Mouse (Mus musculus): ENCODE measurements around the gene Gm42906. TPM values are rescaled to one million over a fixed set of nuclear protein-coding genes. Genes with fewer than 3 reads are reported as not detected.

Gm42906 gene
- polyA plus RNA-seq, 1 experiment: not detected

DNA sequence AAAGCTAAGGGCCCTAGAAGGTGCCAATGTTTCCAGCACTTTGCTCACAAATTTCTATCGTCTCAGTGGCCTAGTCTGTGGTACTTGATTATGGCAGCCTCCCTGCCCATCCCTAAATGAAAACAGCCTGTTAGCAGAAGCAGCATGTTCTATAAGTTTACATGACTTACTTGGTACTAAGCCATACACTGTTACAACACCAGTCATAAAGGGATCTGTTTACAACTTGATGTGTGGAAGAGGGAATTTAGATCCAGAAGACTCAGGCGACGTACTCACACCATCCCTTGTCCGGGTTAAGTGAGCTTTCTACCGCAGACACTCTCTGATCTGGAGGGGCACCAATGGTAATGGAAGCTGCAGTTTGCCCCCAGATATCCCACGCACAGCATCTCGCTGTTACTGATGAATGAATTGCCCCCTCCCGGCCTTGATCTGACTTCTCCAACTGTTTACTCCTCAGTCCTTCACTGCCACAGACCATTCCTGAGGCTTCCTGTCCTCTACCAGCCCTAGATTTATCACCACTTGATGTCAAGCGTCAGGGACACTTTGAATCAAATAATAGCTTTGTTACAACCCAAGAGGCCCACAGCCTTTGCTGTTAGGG, 247.7 kb downstream of the Gm42906 start:
- H3K27me3 ChIP-seq (ENCODE audit: control insufficient read depth, insufficient read depth, low read length): no peaks in the 10 kb centered on the region
- H3K4me3 ChIP-seq (ENCODE audit: low read depth, low read length): no peak overlapping the region
- H3K36me3 ChIP-seq (ENCODE audit: control insufficient read depth, insufficient read depth, low read length): no peaks in the 10 kb centered on the region
- WGBS: 87% methylated on average over 9 of the region's 9 CpGs
- TF ChIP-seq CTCF (IDR thresholded peaks at IDR 0.05; ENCODE audit: extremely low read depth, insufficient read length, insufficient replicate concordance, low read depth, low read length): no peak
- no peak for TF ChIP-seq POLR2A (IDR thresholded peaks at IDR 0.05; ENCODE audit: low read depth, low read length)
- peaks cover 12% of the 10 kb centered on the region for H3K4me1 ChIP-seq (ENCODE audit: control insufficient read depth, insufficient read depth, insufficient read length, low read length)
- H3K27ac ChIP-seq (ENCODE audit: insufficient read depth, low read depth, low read length): no peak overlapping the region

- WGBS: 92% methylated on average over 3 of the region's 3 CpGs
Measured at GRCm38 (mm10) chr5:151177171-151177570, 250.8 kb downstream of the Gm42906 start.

GRCm38 (mm10) chr5:151175897-151176313, 252.1 kb downstream of the Gm42906 start:
- H3K27ac ChIP-seq (ENCODE audit: insufficient read depth, low read depth, low read length): peak overlapping the region; percentile 87
- TF ChIP-seq POLR2A (IDR thresholded peaks at IDR 0.05; ENCODE audit: low read depth, low read length) (no peak), CTCF (IDR thresholded peaks at IDR 0.05; ENCODE audit: extremely low read depth, insufficient read length, insufficient replicate concordance, low read depth, low read length) (no peak)
- no peaks in the 10 kb centered on the region for H3K36me3 ChIP-seq (ENCODE audit: control insufficient read depth, insufficient read depth, low read length)
- H3K4me1 ChIP-seq (ENCODE audit: control insufficient read depth, insufficient read depth, insufficient read length, low read length): peaks cover 11% of the 10 kb centered on the region
- no peaks in the 10 kb centered on the region for H3K27me3 ChIP-seq (ENCODE audit: control insufficient read depth, insufficient read depth, low read length)
- no peak overlapping the region for H3K4me3 ChIP-seq (ENCODE audit: low read depth, low read length)
- WGBS: 30% methylated on average over 4 of the region's 4 CpGs

More at GRCm38 (mm10) chr5:151177171-151177570, 250.8 kb downstream of the Gm42906 start:
- Histone ChIP-seq H3K27ac (ENCODE audit: insufficient read depth, low read depth, low read length) (no peak overlapping the region), H3K27me3 (ENCODE audit: control insufficient read depth, insufficient read depth, low read length) (no peaks in the 10 kb centered on the region), H3K4me1 (ENCODE audit: control insufficient read depth, insufficient read depth, insufficient read length, low read length) (peaks cover 13% of the 10 kb centered on the region), H3K4me3 (ENCODE audit: low read depth, low read length) (no peak overlapping the region), H3K36me3 (ENCODE audit: control insufficient read depth, insufficient read depth, low read length) (no peaks in the 10 kb centered on the region)
- no peak for TF ChIP-seq POLR2A (IDR thresholded peaks at IDR 0.05; ENCODE audit: low read depth, low read length)
- no peak for TF ChIP-seq CTCF (IDR thresholded peaks at IDR 0.05; ENCODE audit: extremely low read depth, insufficient read length, insufficient replicate concordance, low read depth, low read length)

DNA sequence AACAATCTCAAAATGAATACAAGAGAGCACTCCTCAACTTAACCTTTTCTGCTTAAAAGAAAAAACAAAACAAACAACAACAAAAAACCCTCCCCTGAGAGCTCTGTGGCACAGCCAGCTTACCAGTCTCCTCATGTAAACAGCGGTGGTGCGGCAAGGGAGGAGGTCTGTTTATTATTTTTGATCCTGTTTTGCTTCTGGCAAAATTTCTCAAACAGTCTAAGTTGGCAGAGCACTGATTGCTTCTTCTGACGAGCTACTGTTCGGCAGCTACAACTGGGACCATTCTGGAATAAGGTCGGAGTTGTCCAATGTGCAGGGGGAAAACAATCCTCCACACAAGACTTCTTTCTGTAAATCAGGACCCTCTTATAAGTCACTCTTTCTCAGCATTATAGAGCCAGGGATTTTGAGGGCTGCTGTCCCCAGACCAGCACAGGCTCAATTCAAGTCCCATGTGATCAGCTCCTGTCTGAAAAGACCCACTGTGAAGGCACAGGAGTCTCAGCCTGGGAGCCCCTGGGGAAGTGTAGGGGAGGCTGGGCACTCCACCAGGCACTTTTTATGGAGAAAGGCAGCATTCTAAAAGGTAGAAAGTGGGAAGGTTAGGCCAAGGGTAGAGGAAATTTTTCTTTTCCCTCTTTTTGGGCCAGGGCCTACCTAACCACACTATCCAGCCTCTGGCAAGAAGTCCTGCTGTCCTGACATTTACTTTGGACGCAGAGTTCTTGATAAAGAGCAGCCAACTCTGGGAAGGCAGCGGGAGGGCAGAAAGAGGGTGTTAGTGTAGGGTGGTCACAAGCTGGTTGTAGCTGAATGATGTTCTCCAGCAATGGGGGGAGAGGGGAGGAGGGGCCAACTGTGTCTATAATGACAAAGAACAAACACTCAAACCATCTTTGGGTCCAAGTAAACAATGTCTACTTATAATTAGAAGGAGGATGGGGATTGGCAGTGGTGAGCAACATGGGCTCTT, 253.2 kb downstream of the Gm42906 start:
- no peak overlapping the region for H3K4me3 ChIP-seq (ENCODE audit: low read depth, low read length)
- H3K36me3 ChIP-seq (ENCODE audit: control insufficient read depth, insufficient read depth, low read length): no peaks in the 10 kb centered on the region
- H3K27ac ChIP-seq (ENCODE audit: insufficient read depth, low read depth, low read length): peak overlapping the region; percentile 87; the same call in 1 of the 2 replicates
- peaks cover 11% of the 10 kb centered on the region for H3K4me1 ChIP-seq (ENCODE audit: control insufficient read depth, insufficient read depth, insufficient read length, low read length)
- 57% methylated on average over 7 of the region's 7 CpGs for WGBS
- no peak for TF ChIP-seq POLR2A (IDR thresholded peaks at IDR 0.05; ENCODE audit: low read depth, low read length)
- no peak for TF ChIP-seq CTCF (IDR thresholded peaks at IDR 0.05; ENCODE audit: extremely low read depth, insufficient read length, insufficient replicate concordance, low read depth, low read length)
- no peaks in the 10 kb centered on the region for H3K27me3 ChIP-seq (ENCODE audit: control insufficient read depth, insufficient read depth, low read length)

GRCm38 (mm10) chr5:151173774-151174173, 254.2 kb downstream of the Gm42906 start:
- TF ChIP-seq CTCF (IDR thresholded peaks at IDR 0.05; ENCODE audit: extremely low read depth, insufficient read length, insufficient replicate concordance, low read depth, low read length) (no peak), POLR2A (IDR thresholded peaks at IDR 0.05; ENCODE audit: low read depth, low read length) (no peak)
- peaks cover 11% of the 10 kb centered on the region for H3K4me1 ChIP-seq (ENCODE audit: control insufficient read depth, insufficient read depth, insufficient read length, low read length)
- H3K4me3 ChIP-seq (ENCODE audit: low read depth, low read length): no peak overlapping the region
- no peaks in the 10 kb centered on the region for H3K36me3 ChIP-seq (ENCODE audit: control insufficient read depth, insufficient read depth, low read length)
- H3K27me3 ChIP-seq (ENCODE audit: control insufficient read depth, insufficient read depth, low read length): no peaks in the 10 kb centered on the region
- no peak overlapping the region for H3K27ac ChIP-seq (ENCODE audit: insufficient read depth, low read depth, low read length)
- WGBS: 91% methylated on average over 1 of the region's 1 CpGs

GRCm38 (mm10) chr5:151170168-151170750, 257.7 kb downstream of the Gm42906 start:
- Histone ChIP-seq H3K27me3 (ENCODE audit: control insufficient read depth, insufficient read depth, low read length) (no peaks in the 10 kb centered on the region), H3K4me3 (ENCODE audit: low read depth, low read length) (no peak overlapping the region), H3K36me3 (ENCODE audit: control insufficient read depth, insufficient read depth, low read length) (no peaks in the 10 kb centered on the region), H3K27ac (ENCODE audit: insufficient read depth, low read depth, low read length) (peak overlapping the region; percentile 49; the same call in 1 of the 2 replicates), H3K4me1 (ENCODE audit: control insufficient read depth, insufficient read depth, insufficient read length, low read length) (peaks cover 13% of the 10 kb centered on the region; the same call in 1 of the 2 replicates)
- 35% methylated on average over 3 of the region's 3 CpGs for WGBS
- TF ChIP-seq CTCF (IDR thresholded peaks at IDR 0.05; ENCODE audit: extremely low read depth, insufficient read length, insufficient replicate concordance, low read depth, low read length) (no peak), POLR2A (IDR thresholded peaks at IDR 0.05; ENCODE audit: low read depth, low read length) (no peak)
